Mouse (Mus musculus) megakaryocyte progenitor cell, adult 5-6 weeks (primary cell): ENCODE results near the gene Tmem108. TPM values are rescaled to one million over a fixed set of nuclear protein-coding genes. Genes with fewer than 3 reads are reported as not detected.

ENCODE experiments used
- ATAC-seq: replicated peaks from 2 replicates; pipeline ENCODE4 v1.8.0; 2016; ENCODE audit warnings: mild to moderate bottlenecking, moderate TSS enrichment, inconsistent platforms; ENCODE audit not compliant: poor library complexity
- total RNA-seq, 2 experiments: library from RNA; stranded (forward) in 1 of 2; stranded (reverse) in 1 of 2; fragments of 157-497, 149-512 nt in 1 of 2; fragments of 200-1000 nt in 1 of 2; gene quantifications; 2 replicates each; pipeline versions ENCODE4 v1.2.3 to v1.2.4; 2015 to 2017

Gene Tmem108
- total RNA-seq, 2 experiments from 2014 or later, result 0.04 to 0.37 TPM

DNA sequence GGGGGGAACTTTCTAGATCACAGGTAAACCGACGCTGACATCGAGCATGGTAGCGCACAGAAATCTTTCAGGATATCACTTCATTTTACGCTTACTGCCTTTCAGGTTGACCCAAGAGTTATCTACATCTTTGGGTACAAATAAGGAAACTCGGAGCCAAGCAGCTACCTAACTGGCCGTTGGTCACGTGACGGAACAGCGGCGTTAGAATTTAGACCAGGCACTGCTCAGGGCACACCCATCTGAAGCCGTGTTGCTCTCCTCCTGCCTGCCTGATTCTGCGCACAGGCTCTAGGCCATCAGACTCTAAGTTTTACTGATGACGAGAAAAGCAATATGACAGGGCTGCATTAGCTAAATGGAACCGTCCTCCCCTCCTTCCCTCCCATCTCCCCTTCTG is 204.6 kb downstream of the Tmem108 start:
- ATAC-seq, result no peak

- ATAC-seq, result no peak
Observed at GRCm38 (mm10) chr9:103555334-103555733, 206.3 kb downstream of the Tmem108 start.

DNA sequence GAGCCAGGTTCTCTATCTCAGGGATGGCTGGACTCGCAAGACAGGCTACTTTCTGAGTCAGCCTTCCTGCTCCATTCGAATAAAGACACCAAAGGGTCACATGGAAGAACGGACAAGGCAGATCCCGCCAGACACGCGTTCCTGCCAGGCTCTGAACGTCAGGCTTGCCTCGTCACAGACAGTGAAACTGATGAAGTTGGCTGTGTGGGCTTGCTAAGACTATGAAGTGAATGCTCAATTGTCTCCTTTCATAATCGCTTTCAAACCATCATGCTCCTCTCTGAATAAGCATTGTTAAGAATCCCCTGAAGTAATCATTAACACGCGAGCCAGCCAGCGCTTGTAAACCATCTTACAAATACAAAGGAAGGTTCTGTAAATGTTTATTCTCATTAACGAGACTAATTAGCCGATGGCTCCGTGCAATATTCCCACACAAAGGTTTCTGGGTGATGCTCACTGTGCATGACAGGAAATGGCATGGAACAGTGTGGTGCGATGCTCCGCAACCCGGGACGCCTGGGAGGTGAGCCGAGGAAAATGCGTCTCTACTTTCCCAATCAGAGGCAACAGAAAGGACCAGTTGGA is 210.9 kb downstream of the Tmem108 start:
- no peak for ATAC-seq

GRCm38 (mm10) chr9:103549178-103549577 is 212.5 kb downstream of the Tmem108 start:
- no peak for ATAC-seq

DNA sequence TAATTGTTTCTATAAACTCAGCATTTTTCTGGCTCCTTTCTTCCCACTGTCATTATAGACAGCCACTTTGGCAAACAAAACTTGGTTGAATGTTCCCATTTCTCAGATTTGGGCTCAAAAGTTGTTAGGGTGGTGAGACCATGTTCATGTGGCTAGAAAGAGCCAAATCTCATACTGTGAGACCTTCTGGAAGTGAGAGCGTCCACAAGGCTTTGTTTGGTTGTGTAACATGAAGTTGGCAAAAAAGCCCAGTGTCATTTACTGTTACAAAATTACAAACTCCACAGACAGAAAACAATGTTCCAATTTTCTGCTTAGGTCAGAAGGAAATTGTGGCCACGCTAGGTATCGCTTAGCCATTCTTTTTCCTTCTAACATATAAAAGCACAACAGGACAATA is 213.0 kb downstream of the Tmem108 start:
- no peak for ATAC-seq

DNA sequence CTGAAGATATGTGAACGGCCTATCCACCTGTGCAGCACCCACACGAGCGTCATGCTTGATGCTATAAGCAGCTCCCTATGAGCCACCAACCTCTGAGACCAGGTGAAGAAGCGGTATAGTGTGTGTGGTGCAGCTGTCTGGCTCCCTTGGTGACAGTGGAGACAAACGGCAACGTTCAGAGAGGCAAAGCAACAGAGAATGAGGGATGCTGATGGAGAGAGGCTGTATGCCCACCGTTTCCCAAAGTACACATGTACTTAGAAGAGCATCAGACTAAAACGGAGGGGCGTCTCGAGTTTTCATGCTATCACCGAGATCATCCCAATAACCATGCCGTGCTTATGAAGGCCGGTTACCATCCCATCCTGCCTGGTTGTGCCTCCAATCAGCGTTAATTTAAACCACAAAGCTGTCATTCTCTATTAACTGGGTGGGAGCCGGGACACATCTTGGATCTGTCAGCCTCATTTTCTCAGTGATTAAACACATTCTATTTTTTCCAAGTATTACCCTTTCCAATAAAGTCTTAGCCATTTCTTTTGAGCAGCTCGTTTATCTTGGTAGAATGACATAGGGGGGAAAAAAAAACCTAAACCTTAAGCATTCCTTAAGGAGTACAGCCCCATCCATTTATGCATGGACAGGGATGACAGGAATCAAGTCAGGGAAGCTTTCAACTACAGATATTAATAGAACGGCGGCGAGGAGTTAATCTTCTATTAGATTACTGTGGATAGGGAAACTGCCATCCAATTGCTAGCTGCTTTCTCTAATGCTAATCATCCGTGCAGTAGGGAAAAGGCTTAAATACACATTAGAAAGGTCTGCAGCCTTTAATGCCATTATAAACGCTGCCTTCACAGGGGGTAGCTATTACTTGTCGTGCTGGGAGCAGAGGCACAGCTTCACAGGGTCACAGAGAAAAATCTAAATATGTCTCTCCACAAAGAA is 214.7 kb downstream of the Tmem108 start:
- no peak for ATAC-seq

GRCm38 (mm10) chr9:103545729-103546128 is 215.9 kb downstream of the Tmem108 start:
- ATAC-seq, result no peak

DNA sequence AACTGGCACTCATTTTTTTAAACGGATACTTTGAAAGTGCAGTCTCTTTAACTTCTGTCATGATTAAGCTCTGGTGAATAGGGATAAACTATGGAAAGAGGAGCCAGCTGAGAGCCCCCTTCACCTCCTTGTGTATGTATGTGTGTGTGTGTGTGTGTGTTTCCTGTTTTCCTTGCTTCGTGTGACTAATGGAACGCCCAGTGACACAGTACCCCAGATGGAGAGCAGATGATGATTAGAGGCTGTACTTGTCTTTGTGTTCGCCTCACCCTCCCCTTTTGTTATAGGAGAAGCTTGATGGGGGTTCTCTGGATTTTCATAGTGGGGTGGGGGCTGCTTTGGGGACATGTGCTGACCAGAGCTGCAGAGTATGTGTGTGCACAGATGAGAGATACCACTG is 216.4 kb downstream of the Tmem108 start:
- no peak for ATAC-seq

- no peak for ATAC-seq
Observed at GRCm38 (mm10) chr9:103544599-103544998, 217.0 kb downstream of the Tmem108 start.

DNA sequence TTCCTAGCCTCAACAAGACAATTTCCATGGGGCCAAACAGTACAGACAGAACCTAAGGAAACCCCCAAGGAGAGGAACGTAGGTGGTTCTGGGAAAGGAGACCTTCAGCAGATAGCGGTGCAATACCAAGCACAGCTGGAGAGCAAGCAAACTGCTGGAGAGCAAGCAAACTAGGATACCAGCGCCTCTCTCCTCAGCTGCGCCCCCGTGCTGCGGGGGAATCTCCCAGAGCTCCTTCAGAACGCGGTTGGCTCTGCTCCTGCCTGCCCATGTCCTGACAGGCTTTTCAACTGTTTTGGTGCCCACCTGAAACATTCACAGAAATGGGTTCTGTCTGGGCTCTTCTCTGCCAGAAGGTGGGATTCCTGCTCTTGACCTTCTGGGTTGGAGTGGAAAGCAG is 221.1 kb downstream of the Tmem108 start:
- no peak for ATAC-seq

- ATAC-seq, result no peak
Observed at GRCm38 (mm10) chr9:103538047-103538816, 223.4 kb downstream of the Tmem108 start.

DNA sequence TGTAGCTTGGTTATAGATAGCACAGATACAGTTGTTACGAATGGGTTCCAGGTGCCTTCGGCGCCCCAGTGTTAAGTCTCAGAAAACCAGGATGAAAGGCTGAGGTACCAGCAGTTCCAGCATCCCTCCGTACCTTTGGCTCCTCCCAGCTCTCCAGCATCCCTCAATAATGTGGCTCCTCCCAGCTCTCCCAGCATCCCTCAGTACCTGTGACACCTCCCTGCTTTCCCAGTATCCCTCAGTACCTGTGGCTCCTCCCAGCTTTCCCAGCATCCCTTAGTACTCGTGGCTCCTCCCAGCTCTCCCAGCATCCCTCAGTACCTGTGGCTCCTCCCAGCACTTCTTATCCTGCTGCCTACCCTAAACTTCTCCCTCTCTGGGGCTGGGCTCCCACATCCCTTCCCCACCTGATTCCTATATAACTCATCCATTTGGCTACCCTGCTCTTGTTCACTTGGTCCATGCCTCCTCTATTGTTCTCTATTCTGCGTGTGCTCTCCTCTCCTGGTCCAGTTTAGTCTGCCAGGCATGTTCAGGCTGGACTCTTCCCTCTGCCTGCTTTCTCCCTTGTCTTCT is 225.5 kb downstream of the Tmem108 start:
- no peak for ATAC-seq

GRCm38 (mm10) chr9:103525041-103525537 is 236.5 kb downstream of the Tmem108 start:
- ATAC-seq, result no peak

DNA sequence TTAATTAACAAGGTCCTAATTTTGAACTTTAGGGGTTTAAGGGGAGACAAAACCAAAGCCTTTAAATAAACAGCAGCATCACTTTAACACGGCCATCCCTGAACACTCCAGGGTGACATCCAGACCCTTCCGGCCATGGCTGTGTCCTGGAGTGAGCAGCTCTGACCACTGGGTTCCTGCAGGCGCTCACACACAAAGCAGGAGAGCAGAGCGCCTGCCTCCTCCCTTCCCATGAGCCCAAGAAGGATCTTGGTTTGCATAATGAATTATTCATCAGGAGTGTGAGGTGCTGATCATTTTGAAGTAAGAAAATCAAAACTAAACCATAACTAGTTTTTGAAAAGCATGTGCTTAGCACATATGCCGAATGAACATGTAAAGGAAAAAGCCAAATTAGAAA is 237.0 kb downstream of the Tmem108 start:
- no peak for ATAC-seq

GRCm38 (mm10) chr9:103523742-103524403 is 237.8 kb downstream of the Tmem108 start:
- ATAC-seq, result no peak

DNA sequence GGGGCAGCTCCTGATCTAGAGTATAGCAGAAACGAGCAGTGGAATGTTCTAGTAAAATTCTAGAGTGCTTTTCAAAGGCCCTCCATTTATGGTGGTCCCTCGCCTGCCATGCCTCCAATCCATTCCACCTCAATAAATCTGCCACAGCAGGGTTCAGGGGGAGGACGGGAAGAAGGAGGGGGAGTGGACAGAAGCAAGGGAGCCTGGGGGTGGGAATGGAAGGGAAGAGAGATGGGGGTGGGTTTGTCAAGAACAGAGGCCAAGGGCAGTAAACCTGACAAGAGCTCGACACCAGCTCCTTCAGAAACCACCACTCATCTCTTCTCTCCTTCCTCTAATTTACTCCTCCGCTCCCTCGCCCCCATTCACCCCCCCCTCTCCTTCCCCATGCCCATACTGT is 238.6 kb downstream of the Tmem108 start:
- no peak for ATAC-seq

DNA sequence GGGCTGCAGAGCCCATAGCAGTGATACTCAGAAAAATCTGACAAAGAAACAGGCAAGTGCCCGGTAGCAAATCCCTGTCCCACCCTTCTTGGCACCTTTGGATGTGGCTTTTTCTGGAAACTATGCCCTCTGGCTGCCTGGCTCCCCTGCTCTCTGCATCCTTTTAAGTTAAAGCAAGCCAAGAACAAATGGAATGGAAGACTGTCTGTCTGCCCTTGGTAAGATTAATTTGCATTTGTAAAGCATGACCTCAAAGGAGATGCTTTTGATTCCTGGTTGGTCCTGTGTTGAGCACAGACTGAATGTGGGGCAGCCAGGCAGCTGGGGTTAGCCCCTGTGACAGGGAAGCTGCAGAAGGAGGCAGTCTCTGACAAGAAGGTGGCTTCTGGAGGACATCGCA is 247.8 kb downstream of the Tmem108 start:
- ATAC-seq, result no peak

- ATAC-seq, result no peak
Observed at GRCm38 (mm10) chr9:103512257-103512656, 249.4 kb downstream of the Tmem108 start.

DNA sequence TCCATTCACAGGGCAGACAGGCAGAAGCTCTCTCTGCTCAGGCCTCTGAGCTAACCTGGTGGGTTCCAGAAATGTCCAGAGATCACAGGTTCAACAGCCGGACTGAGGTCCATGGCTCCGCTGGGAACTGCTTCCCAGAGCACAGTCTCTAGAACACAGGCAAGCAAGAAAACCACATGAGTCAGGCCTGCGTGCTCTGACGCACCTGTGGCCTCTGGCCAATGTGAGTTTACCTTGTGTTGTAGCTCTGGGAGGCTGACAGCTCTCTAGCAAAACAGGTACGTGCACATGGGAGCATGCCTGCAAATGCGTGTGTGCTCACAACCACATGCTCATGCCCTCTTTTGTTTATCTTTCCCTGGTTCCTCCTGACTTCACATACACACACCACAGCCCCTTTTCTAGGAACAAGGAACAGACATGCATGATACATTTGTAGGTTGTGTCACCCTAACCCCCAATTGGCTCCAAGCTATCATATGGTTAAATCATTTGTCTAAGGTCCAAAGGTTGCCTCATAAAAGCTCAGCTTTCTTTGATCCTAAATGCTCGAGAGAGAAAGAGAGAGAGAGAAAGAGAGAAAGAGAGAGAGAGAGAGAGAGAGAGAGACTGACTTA is 254.6 kb downstream of the Tmem108 start:
- ATAC-seq, result no peak

- no peak for ATAC-seq
Observed at GRCm38 (mm10) chr9:103505067-103505466, 256.6 kb downstream of the Tmem108 start.
